Mouse (Mus musculus) fibroblast of lung, adult 2 months (primary cell): ENCODE measurements around the gene E4f1.

ENCODE experiments used
- DNase-seq: peaks from one replicate; pipeline ENCODE4 v3.0.0-alpha.2; 2011; ENCODE audit warnings: low read depth

E4f1 gene

GRCm38 (mm10) chr17:24481027-24481815 is 11.1 kb upstream of the E4f1 start:
- DNase-seq = no peak

GRCm38 (mm10) chr17:24480201-24480826 is 10.2 kb upstream of the E4f1 start:
- DNase-seq = no peak

GRCm38 (mm10) chr17:24479431-24479830 is 9.3 kb upstream of the E4f1 start:
- DNase-seq = no peak

- DNase-seq = peak; percentile 85
Measured at GRCm38 (mm10) chr17:24478663-24479380, 8.7 kb upstream of the E4f1 start, which contains the start of gene Mlst8. Gene Mlst8, minus strand, starts transcription at chr17:24479078.

- no peak for DNase-seq
Measured at GRCm38 (mm10) chr17:24477985-24478600, 8.0 kb upstream of the E4f1 start.

- no peak for DNase-seq
Measured at GRCm38 (mm10) chr17:24477053-24477984, 7.2 kb upstream of the E4f1 start.

- DNase-seq = no peak
Measured at GRCm38 (mm10) chr17:24476022-24476776, 6.1 kb upstream of the E4f1 start.

- no peak for DNase-seq
Measured at GRCm38 (mm10) chr17:24475586-24475985, 5.5 kb upstream of the E4f1 start.

- DNase-seq = no peak
Measured at GRCm38 (mm10) chr17:24474557-24474956, 4.4 kb upstream of the E4f1 start.

- DNase-seq = no peak
Measured at GRCm38 (mm10) chr17:24473612-24474275, 3.6 kb upstream of the E4f1 start, which contains the start of gene Bricd5. Gene Bricd5, plus strand, starts transcription at chr17:24473884.

GRCm38 (mm10) chr17:24472512-24472911 is 2.4 kb upstream of the E4f1 start:
- no peak for DNase-seq

- DNase-seq = no peak
Measured at GRCm38 (mm10) chr17:24470701-24471527, 801 bp upstream of the E4f1 start.

- no peak for DNase-seq
Measured at GRCm38 (mm10) chr17:24469336-24469909, 690 bp downstream of the E4f1 start.

GRCm38 (mm10) chr17:24468636-24469246 is 1.4 kb downstream of the E4f1 start:
- no peak for DNase-seq

GRCm38 (mm10) chr17:24463374-24464133 is 6.6 kb downstream of the E4f1 start:
- DNase-seq = no peak

- DNase-seq = no peak
Measured at GRCm38 (mm10) chr17:24462932-24463331, 7.2 kb downstream of the E4f1 start.

GRCm38 (mm10) chr17:24461580-24461979 is 8.5 kb downstream of the E4f1 start:
- no peak for DNase-seq
